ENCODE assay signal across 12 mouse cellular contexts in genomic region chr11:60127048-60127447, GRCm38 (mm10). TPM values are rescaled to one million over a fixed set of nuclear protein-coding genes. Genes with fewer than 3 reads are reported as not detected.
DNase-seq lines count a peak whose midpoint lies in the region; ATAC-seq lines count a peak whose summit lies in the region.
"Had no signal": no experiment of that assay in that cellular context is flagged by ENCODE, and none has a peak within 500 bp of the region (broad histone marks: within the 10 kb centered on the region; RNA-seq: fewer than 3 reads in every experiment).

No protein-coding gene starts in this region.

- DNase-seq in heart, postnatal 10 days = no peak
- DNase-seq in lung, postnatal 14 days = no peak
- peak; percentile 44 for DNase-seq in retina, postnatal 1 day
- DNase-seq in ovary, postnatal 14 days (ENCODE audit: low spot score) = no peak
- no peak for DNase-seq in right cerebral cortex, postnatal 36 days (ENCODE audit: low spot score in 2 of 2)
- DNase-seq: gastrocnemius, postnatal 14 days; kidney, postnatal 36 days had no signal

- H3K27ac ChIP-seq in heart, embryonic 14.5 days (replicated peaks in 1 of 2; ENCODE audit: control insufficient read depth in 1 of 2, insufficient read depth in 1 of 2, low read depth in 2 of 2, low read length in 2 of 2) = peak overlapping the region in 1 of 2 experiments; percentile 47; a peak in 2 of 4 replicates
- H3K27ac ChIP-seq in lung, embryonic 16.5 days (ENCODE audit: low read length) = 0 out of 2 replicates have a peak overlapping the region, but pooled peaks have one; percentile 2
- 0 out of 2 replicates have a peak overlapping the region, but pooled peaks have one; percentile 44 for H3K27ac ChIP-seq in hindbrain, embryonic 12.5 days

- peaks cover 37 to 64% of the 10 kb centered on the region in 2 experiments for H3K4me1 ChIP-seq in heart, embryonic 14.5 days (ENCODE audit: control insufficient read depth in 2 of 2, insufficient read depth in 2 of 2, low read length in 2 of 2)
- peaks cover 40% of the 10 kb centered on the region for H3K4me1 ChIP-seq in lung, embryonic 16.5 days (replicated peaks; ENCODE audit: control insufficient read depth, insufficient read depth, low read length)
- H3K4me1 ChIP-seq in hindbrain, embryonic 12.5 days = peaks cover 29% of the 10 kb centered on the region

- no peaks in the 10 kb centered on the region for H3K36me3 ChIP-seq in heart, embryonic 14.5 days (ENCODE audit: control insufficient read depth, insufficient read depth, low read length)
- H3K36me3 ChIP-seq in lung, embryonic 16.5 days (ENCODE audit: control insufficient read depth, insufficient read depth, low read length) = no peaks in the 10 kb centered on the region
- H3K36me3 ChIP-seq in hindbrain, embryonic 12.5 days = no peaks in the 10 kb centered on the region

- no peak overlapping the region for H3K9ac ChIP-seq in heart, embryonic 14.5 days (ENCODE audit: low read length)
- H3K9ac ChIP-seq in lung, embryonic 16.5 days (ENCODE audit: low read length) = no peak overlapping the region
- H3K9ac ChIP-seq in hindbrain, embryonic 12.5 days = no peak overlapping the region

- H3K4me3 ChIP-seq in heart, embryonic 14.5 days (ENCODE audit: control insufficient read depth in 1 of 2, insufficient read depth in 1 of 2, low read depth in 1 of 2, low read length in 2 of 2) = no peak overlapping the region
- H3K4me3 ChIP-seq in lung, embryonic 16.5 days (ENCODE audit: low read length) = no peak overlapping the region
- H3K4me3 ChIP-seq in hindbrain, embryonic 12.5 days = no peak overlapping the region

- intact Hi-C loops in heart, postnatal 10 days (cut with DNase I) = no loop called here

- 0 out of 2 replicates have a peak, but pooled peaks have one; percentile 29 for ATAC-seq in heart, embryonic 14.5 days (ENCODE audit: insufficient number of reproducible peaks, insufficient read depth, low FRiP score, low read depth)
- ATAC-seq in lung, embryonic 16.5 days (ENCODE audit: low read depth) = peak; percentile 50; the same call in 1 of the 2 replicates
- no peak for ATAC-seq in hindbrain, embryonic 12.5 days (ENCODE audit: low FRiP score)
- ATAC-seq: CD4-positive, CD25-positive, alpha-beta regulatory T cell, adult 4 months; midbrain, embryonic 16.5 days had no signal

- no peaks in the 10 kb centered on the region for H3K9me3 ChIP-seq in heart, embryonic 14.5 days (ENCODE audit: control insufficient read depth, low read length)
- H3K9me3 ChIP-seq in lung, embryonic 16.5 days (ENCODE audit: control insufficient read depth, low read length) = no peaks in the 10 kb centered on the region
- no peaks in the 10 kb centered on the region for H3K9me3 ChIP-seq in hindbrain, embryonic 12.5 days (replicated peaks)

- H3K27me3 ChIP-seq in heart, embryonic 14.5 days (ENCODE audit: control insufficient read depth, insufficient read depth, low read length) = no peaks in the 10 kb centered on the region
- H3K27me3 ChIP-seq in lung, embryonic 16.5 days (ENCODE audit: control insufficient read depth, insufficient read depth, low read depth, low read length) = no peaks in the 10 kb centered on the region
- H3K27me3 ChIP-seq in hindbrain, embryonic 12.5 days = no peaks in the 10 kb centered on the region

- no peak overlapping the region for H3K4me2 ChIP-seq in heart, embryonic 14.5 days (ENCODE audit: low read length)
- H3K4me2 ChIP-seq in lung, embryonic 16.5 days (ENCODE audit: low read depth, low read length) = no peak overlapping the region
- no peak overlapping the region for H3K4me2 ChIP-seq in hindbrain, embryonic 12.5 days (replicated peaks)

RNA-seq across cellular contexts. Expression of gene Rai1, which starts 22.2 kb away (rescaled TPM):
- 17.3 and 19.0 TPM in 2 replicates for polyA plus RNA-seq in heart, embryonic 14.5 days (2014; fragmentation: Nextera tagmentation; extraction: Ambion mirVana)
- total RNA-seq in heart, postnatal 10 days (2021) = 10 to 100 TPM; 44.6 to 45.7 TPM
- polyA plus RNA-seq in lung, embryonic 16.5 days (2015; fragmentation: Nextera tagmentation; extraction: Ambion mirVana) = 22.9 and 23.9 TPM in 2 replicates
- 40.2 and 43.0 TPM in 2 replicates for polyA plus RNA-seq in hindbrain, embryonic 12.5 days (2016; fragmentation: Nextera tagmentation; extraction: Ambion mirVana)
